Mouse (Mus musculus) neutrophil, adult 83 days (primary cell): ENCODE measurements around the gene Nxn. TPM values are rescaled to one million over a fixed set of nuclear protein-coding genes. Genes with fewer than 3 reads are reported as not detected.

Source experiments
- total RNA-seq, 2 experiments: library from RNA; stranded (reverse); gene quantifications; one replicate each; pipeline ENCODE4 v1.2.4; 2023

The Nxn gene
- 10 to 100 TPM; 19.8 to 20.4 TPM for total RNA-seq

GRCm38 (mm10) chr11:76398798-76399586 lies at the start of gene Nxn:
Gene Nxn (minus strand): TSS chr11:76399140.

GRCm38 (mm10) chr11:76406702-76407583 lies 8.0 kb upstream of the Nxn start, which contains the start of gene Timm22:
Gene Timm22 (plus strand): TSS chr11:76406952.

GRCm38 (mm10) chr11:76242901-76243810 lies 155.8 kb downstream of the Nxn start, which contains the start of the genes Mrm3 and Glod4:
Gene Mrm3 (plus strand): TSS chr11:76243715.
Gene Glod4 (minus strand): TSS chr11:76243725.

GRCm38 (mm10) chr11:76217390-76217800 lies 181.5 kb downstream of the Nxn start, which contains the start of the genes Dbil5 and Gemin4:
Gene Dbil5 (plus strand): TSS chr11:76217608.
Gene Gemin4 (minus strand): TSS chr11:76217664.

Other genes starting within 250 kb of the Nxn start
- 10 to 100 TPM; 34.8 to 36.5 TPM for gene Vps53, start 219.5 kb downstream of the Nxn start, total RNA-seq
- 1 to 10 TPM; 1.8 to 2.7 TPM for gene Fam57a, start 219.5 kb downstream of the Nxn start, total RNA-seq
- gene Dbil5, start 181.5 kb downstream of the Nxn start, total RNA-seq = not detected
- gene Gemin4, start 181.5 kb downstream of the Nxn start, total RNA-seq = 1 to 10 TPM; 2.1 to 2.5 TPM
- 1 to 10 TPM; 3.7 to 3.8 TPM for gene Mrm3, start 155.4 kb downstream of the Nxn start, total RNA-seq
- gene Glod4, start 155.4 kb downstream of the Nxn start, total RNA-seq = 10 to 100 TPM; 25.1 to 27.9 TPM
- gene Timm22, start 7.8 kb upstream of the Nxn start, total RNA-seq = 10 to 100 TPM; 10.0 to 12.2 TPM
- gene Abr, start 223.2 kb upstream of the Nxn start, total RNA-seq = 100 to 1,000 TPM in 1 of 2 experiments, 10 to 100 TPM in 1; 98.6 to 116 TPM